Mouse (Mus musculus) E14TG2a.4 (cell line): ENCODE measurements around the gene Lsamp.

Experiments
- H3K27me3 ChIP-seq: 2 replicates; pipeline ENCODE4 v1.6.1; 2014; ENCODE audit warnings: low read length, control low read depth; ENCODE audit not compliant: insufficient read depth
- H3K36me3 ChIP-seq: 2 replicates; pipeline ENCODE4 v1.6.1; 2014; ENCODE audit warnings: low read length, control low read depth; ENCODE audit not compliant: insufficient read depth
- H3K4me1 ChIP-seq: replicated peaks from 2 replicates; pipeline ENCODE4 v1.6.1; 2014; ENCODE audit warnings: low read depth, low read length, control low read depth
- H3K4me3 ChIP-seq: replicated peaks from 2 replicates; pipeline ENCODE4 v1.5.1; 2014; ENCODE audit warnings: mild to moderate bottlenecking, low read length
- H3K9me3 ChIP-seq: 2 replicates; pipeline ENCODE4 v1.6.1; 2014; ENCODE audit warnings: low read length, control low read depth
- CTCF ChIP-seq: conservative IDR thresholded peaks from 2 replicates; pipeline ENCODE4 v1.5.1; 2014; ENCODE audit warnings: low read length
- NANOG ChIP-seq: IDR thresholded peaks from 2 replicates; pipeline ENCODE4 v1.6.1; 2014; ENCODE audit warnings: borderline replicate concordance, low read length, mixed read lengths
- POU5F1 ChIP-seq: IDR thresholded peaks from 2 replicates; pipeline ENCODE4 v1.6.1; 2014; ENCODE audit warnings: low read length, borderline replicate concordance

Gene Lsamp

DNA sequence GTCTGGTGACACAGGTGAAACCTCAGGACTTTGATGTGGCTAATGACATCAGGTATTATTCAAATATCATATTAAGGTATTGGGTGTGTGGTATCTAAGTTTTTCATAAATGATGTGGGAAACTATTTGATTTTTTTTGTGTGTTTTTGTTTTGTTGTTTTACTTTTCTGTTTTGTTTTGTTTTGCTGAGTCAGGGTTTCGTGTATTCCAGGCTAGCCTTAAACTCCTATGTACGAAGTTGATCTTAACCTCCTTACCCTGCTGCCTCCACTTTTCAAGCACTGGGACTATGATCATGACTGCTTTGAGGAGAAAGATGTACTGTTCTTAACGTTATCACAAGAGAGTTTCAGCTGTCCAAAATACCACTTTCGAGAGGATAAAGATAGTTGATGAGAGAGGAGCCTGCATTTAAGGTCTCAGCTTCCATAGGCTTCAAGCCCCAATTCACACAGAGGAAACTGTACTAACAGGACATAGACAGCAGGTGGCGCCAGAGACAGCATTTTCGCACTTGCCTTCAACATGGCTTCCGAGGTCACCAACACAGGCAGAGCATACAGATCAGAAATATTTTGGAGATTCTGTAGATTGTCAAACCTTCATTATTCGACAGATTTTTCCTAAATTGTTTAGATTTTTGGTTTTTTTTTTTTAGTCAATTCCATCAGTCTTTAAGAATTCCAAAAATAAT lies 2185.4 kb downstream of the Lsamp start:
- Histone ChIP-seq H3K27me3 (peaks cover 12% of the 10 kb centered on the region; the same call in 1 of the 2 replicates), H3K4me1 (no peaks in the 10 kb centered on the region), H3K36me3 (no peaks in the 10 kb centered on the region), H3K9me3 (no peaks in the 10 kb centered on the region), H3K4me3 (no peak overlapping the region)
- TF ChIP-seq POU5F1 (no peak), CTCF (peak; percentile 83)

DNA sequence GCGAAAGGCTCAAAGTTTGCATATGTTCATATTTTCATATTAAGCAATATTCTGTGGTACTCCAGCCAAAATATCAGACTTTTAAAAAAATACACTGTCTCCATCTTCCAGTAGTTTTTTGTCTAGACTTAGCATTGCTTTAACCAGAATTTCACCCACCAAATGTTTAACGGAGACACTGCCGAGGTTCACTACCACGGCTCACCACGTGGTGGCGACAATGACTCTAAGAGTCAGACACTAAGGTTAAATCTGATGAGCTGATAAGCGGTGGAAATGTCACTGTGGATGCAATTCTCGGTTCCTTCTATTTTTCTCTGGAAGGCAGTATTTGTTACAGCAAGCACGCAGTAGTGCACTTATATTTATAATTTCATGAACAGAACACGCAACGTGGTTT lies 2188.3 kb downstream of the Lsamp start:
- 0 out of 2 replicates have a peak, but pooled peaks cover 4% of the 10 kb centered on the region for H3K27me3 ChIP-seq
- H3K4me3 ChIP-seq, result no peak overlapping the region
- H3K36me3 ChIP-seq, result no peaks in the 10 kb centered on the region
- H3K4me1 ChIP-seq, result 0 out of 2 replicates have a peak, but pooled peaks cover 5% of the 10 kb centered on the region
- no peaks in the 10 kb centered on the region for H3K9me3 ChIP-seq
- TF ChIP-seq POU5F1, result no peak
- TF ChIP-seq CTCF, result peak; percentile 88
- no peak for TF ChIP-seq NANOG

DNA sequence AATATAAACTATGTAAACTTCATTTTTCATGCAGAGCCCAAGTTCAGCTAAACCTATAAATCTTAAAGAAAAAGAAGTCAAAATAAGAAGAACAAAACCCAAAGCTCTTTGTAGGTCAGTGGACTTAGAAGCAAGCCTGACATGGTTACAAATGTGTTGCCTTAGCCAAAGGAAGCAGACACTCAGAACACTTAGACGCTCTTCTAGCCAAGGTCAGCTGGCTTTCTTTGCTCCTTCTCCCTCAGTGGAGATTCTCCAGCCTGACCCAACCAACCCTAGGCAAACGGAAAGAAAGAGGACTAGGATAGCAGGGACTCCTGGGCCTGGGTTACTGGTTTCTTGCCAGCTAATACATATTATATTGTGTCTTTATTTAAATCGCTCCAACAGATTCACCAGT lies 2194.7 kb downstream of the Lsamp start:
- Histone ChIP-seq H3K27me3 (no peaks in the 10 kb centered on the region), H3K9me3 (no peaks in the 10 kb centered on the region), H3K4me1 (0 out of 2 replicates have a peak, but pooled peaks cover 5% of the 10 kb centered on the region), H3K36me3 (no peaks in the 10 kb centered on the region), H3K4me3 (no peak overlapping the region)
- no peak for TF ChIP-seq CTCF

DNA sequence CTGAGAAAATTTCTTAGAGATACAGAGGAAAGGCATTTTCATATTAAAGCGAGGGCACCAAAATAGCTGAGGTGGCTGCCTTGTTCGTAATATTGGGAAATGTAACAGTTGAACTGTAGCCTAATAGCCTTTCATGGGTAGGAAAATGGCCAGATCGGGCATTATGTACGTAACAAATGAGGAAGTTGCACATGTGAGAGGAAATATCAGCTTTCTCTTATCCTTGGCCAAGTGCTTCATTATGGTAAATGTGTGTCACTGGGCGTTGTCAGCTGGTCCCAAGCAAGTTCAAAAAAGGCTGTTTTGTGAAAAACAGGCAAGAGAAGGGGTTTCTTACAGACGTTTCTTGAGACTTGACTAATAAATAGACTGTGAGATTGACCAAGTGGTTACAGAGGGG lies 2195.9 kb downstream of the Lsamp start:
- TF ChIP-seq CTCF (no peak), POU5F1 (no peak), NANOG (no peak)
- Histone ChIP-seq H3K36me3 (no peaks in the 10 kb centered on the region), H3K4me3 (no peak overlapping the region)

DNA sequence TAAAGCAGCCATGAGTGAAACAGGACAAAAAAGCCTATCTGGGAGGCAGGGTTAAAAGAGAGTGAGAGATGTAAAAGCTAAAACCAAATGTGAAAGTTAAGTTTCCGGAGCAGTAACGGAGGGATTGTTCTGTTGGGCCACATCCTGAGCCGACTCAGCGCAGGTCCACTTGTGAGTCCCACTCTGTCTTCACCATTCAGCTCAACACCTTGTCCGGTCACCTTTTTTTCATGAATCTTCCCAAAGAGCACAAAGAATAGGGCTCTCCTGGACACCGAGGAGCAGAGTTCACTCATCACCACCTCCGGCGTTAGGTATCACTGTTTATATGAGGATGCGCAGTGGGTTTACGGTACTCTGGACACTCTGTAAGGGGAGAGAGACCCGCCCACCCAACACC lies 2196.3 kb downstream of the Lsamp start:
- TF ChIP-seq CTCF (no peak), NANOG (no peak), POU5F1 (no peak)
- Histone ChIP-seq H3K9me3 (no peaks in the 10 kb centered on the region), H3K27me3 (no peaks in the 10 kb centered on the region), H3K36me3 (no peaks in the 10 kb centered on the region), H3K4me3 (no peak overlapping the region), H3K4me1 (no peaks in the 10 kb centered on the region)

More for the DNA sequence above, 2195.9 kb downstream of the Lsamp start:
- no peaks in the 10 kb centered on the region for H3K9me3 ChIP-seq
- no peaks in the 10 kb centered on the region for H3K27me3 ChIP-seq
- 0 out of 2 replicates have a peak, but pooled peaks cover 4% of the 10 kb centered on the region for H3K4me1 ChIP-seq

DNA sequence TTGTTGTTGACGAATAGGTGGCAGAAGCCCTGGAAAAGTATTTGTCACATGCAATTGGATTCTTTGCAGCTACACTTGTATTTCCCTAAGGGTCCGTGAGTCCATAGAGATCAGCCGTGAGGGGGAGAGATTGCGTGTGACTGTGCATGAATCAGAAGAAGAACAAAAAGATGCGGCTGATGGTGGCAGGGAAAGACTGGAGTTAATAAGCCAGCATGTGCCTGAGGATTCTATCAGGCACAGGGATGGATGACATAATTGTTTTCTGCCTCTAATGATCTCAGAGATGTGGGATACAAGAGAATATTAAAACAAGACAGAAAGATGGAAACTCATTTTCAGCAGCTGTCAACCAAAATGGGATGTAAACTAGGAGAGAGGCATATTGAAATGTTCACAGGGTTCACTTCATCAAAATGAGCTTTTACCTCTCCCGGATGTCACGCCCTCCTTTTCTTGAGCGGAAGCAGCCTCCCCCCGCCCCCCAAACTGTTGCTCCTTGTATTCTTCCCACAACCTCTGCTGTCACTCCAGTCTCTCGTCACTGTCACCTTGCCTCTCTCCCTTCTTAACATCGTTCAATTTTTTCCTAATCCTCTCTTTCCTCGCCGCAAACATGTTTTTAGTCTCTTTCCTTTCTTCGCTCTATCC lies 2205.4 kb downstream of the Lsamp start:
- TF ChIP-seq CTCF (no peak), NANOG (no peak), POU5F1 (no peak)
- Histone ChIP-seq H3K9me3 (no peaks in the 10 kb centered on the region), H3K36me3 (no peaks in the 10 kb centered on the region), H3K27me3 (peaks cover 26% of the 10 kb centered on the region), H3K4me1 (peaks cover 16% of the 10 kb centered on the region), H3K4me3 (peak overlapping the region; percentile 84)

DNA sequence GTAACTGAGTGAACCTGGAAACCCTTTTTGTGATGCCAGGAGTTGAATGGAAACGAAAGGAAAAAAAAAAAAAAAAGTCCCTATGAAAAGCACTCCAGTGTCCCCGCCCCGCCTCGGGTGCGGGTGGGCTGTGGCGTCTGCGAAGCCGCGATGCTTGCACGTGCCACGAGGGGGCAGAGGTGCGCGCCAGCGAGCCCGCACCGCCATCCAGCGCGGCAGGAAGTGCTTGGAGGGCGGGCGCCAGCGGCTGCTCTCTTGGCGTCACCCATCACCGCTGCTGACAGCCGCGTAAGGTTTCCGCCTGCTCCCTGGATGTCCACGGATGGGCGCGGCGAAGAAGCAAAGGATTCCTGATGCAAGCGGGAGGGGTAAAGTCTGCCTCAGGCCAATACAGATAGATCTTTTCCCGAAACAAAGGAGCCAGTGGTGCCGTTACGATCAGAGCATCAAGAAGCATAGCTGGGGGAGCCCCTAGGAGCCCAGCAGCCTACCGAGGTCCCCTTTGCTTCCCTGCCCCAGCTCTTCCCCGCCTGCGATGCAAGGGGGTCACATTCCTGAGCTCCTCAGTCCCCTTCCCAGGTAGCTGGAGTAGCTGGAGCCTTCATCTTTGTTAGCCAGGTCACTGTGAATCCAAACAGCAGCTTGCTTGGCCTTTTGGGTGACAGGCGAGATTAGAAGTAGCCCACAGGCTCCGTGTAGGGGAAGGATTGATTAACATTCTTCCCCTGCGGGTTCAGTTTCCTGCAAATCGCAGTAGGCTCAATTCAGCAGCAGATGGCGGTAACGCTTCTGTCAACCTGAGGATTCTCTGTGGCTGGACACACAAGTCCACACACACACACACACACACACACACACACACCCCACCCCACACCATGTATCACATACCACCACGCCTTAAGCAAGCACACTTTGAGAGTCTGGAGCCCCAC lies 2206.2 kb downstream of the Lsamp start:
- peaks cover 16% of the 10 kb centered on the region for H3K4me1 ChIP-seq
- H3K36me3 ChIP-seq, result no peaks in the 10 kb centered on the region
- H3K4me3 ChIP-seq, result peak overlapping the region; percentile 84
- no peaks in the 10 kb centered on the region for H3K9me3 ChIP-seq
- TF ChIP-seq NANOG (no peak), CTCF (peak; percentile 25; the same call in 1 of the 2 replicates), POU5F1 (no peak)
- H3K27me3 ChIP-seq, result peaks cover 26% of the 10 kb centered on the region
